Mouse (Mus musculus) kidney, adult 2 months (tissue): ENCODE data around the gene Fbxl19.

ENCODE experiments used
- CTCF ChIP-seq: fragments of 200-500 bp; conservative IDR thresholded peaks from 2 replicates; pipeline ENCODE4 v1.5.1; 2011; ENCODE audit warnings: low read depth, mild to moderate bottlenecking, control low read depth, low read length, moderate library complexity, mixed read lengths; ENCODE audit not compliant: insufficient read depth, insufficient read length
- POLR2A ChIP-seq: fragments of 200-500 bp; IDR thresholded peaks from one replicate; pipeline ENCODE4 v1.6.1; 2011; ENCODE audit warnings: low read depth, low read length, control low read depth

DNA sequence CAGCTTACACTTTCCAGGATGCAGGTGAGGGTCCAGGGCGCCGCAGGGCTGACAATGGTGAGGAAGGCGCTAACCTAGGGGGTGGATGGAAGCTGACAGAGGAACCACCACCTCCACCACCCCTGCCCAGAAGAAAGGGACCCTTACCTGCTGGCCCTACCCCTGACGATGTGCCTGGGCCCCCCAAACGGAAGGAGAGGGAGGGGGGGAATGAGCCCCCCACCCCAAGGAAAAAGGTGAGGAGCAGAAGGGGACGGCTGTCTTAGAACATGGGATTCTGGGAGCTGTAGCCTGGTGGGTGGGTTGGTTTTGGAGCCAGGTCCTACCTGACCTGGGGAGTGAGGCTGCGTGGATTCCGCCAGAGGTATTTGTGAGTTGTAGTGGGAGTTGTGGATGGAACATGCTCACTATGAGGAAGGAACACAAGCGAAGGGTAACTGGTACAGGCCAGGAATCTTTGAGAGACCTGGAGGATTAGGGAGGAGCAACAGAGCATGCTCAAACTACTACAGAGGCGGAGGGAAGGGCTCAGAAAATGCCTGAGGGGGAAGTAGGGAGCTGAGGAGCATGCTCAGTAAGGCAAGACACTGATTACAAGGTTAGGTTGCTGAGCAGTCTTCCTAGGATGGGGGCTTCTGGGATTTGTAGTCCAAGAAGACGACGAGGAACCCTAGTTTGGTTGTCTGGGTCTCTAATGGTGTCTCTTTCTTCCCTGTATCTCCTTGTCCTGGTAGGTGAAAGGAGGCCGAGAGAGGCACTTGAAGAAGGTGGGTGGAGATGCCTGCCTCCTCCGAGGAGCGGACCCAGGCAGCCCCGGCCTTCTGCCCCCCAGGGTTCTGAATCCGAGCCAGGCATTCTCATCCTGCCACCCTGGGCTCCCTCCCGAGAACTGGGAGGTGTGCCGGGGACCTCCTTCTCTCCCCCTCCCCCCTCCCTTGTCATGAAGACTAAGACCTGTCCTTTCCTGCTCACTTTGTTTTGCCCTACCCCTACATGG, 6.1 kb downstream of the Fbxl19 start:
- TF ChIP-seq POLR2A (no peak), CTCF (no peak)
